Mouse (Mus musculus) liver, adult 2 months (tissue): ENCODE results near the gene Arhgef39. TPM values are rescaled to one million over a fixed set of nuclear protein-coding genes. Genes with fewer than 3 reads are reported as not detected.
A peak's percentile ranks its signal among the peaks of the same experiment; 100 is the strongest.

Experiments used
- DNase-seq: peaks from one replicate; pipeline ENCODE4 v3.0.0-alpha.2; 2011; ENCODE audit warnings: low read depth, low spot score; ENCODE audit errors: extremely low read depth
- H3K27ac ChIP-seq: fragments of 200-500 bp; replicated peaks from 2 replicates; pipeline ENCODE4 v1.5.1; 2012; ENCODE audit warnings: low read depth, mild to moderate bottlenecking, control low read depth, inconsistent platforms, low read length; ENCODE audit not compliant: insufficient read depth
- H3K27me3 ChIP-seq: fragments of 200-500 bp; 2 replicates; pipeline ENCODE4 v1.6.1; 2012; ENCODE audit warnings: mild to moderate bottlenecking, moderate library complexity, low read length, inconsistent platforms; ENCODE audit not compliant: control insufficient read depth, insufficient read depth
- H3K36me3 ChIP-seq: fragments of 200-500 bp; 2 replicates; pipeline ENCODE4 v1.6.1; 2012; ENCODE audit warnings: low read length, inconsistent platforms; ENCODE audit not compliant: control insufficient read depth, insufficient read depth
- H3K4me1 ChIP-seq: fragments of 200-500 bp; 2 replicates; pipeline ENCODE4 v1.6.1; 2011; ENCODE audit warnings: low read length; ENCODE audit not compliant: control insufficient read depth, insufficient read depth
- H3K4me3 ChIP-seq: fragments of 200-500 bp; 2 replicates; pipeline ENCODE4 v1.5.1; 2011; ENCODE audit warnings: low read depth, mild to moderate bottlenecking, control low read depth, low read length, moderate library complexity; ENCODE audit not compliant: insufficient read depth
- H3K79me2 ChIP-seq: fragments of 200-500 bp; 2 replicates; pipeline ENCODE4 v1.6.1; 2012; ENCODE audit warnings: inconsistent platforms, mild to moderate bottlenecking, low read length, moderate library complexity; ENCODE audit not compliant: control insufficient read depth, insufficient read depth
- H3K9ac ChIP-seq: fragments of 200-500 bp; 2 replicates; pipeline ENCODE4 v1.6.1; 2012; ENCODE audit warnings: low read depth, mild to moderate bottlenecking, control low read depth, inconsistent platforms, low read length
- CTCF ChIP-seq: fragments of 200-500 bp; IDR thresholded peaks from 2 replicates; pipeline ENCODE4 v1.5.1; 2011; ENCODE audit warnings: low read depth, low read length, control low read depth
- POLR2A ChIP-seq: fragments of 200-500 bp; IDR thresholded peaks from 2 replicates; pipeline ENCODE4 v1.6.1; 2011; ENCODE audit warnings: low read length, control low read depth; ENCODE audit not compliant: insufficient read depth; ENCODE audit errors: extremely low read depth
- WGBS: fragments of 180-500 bp; shearing (Covaris S2); methylation state at CpG from one replicate; pipeline ENCODE4 v1.1.7; 2018; 5-methylcytosine and 5-hydroxymethylcytosine counted together
- polyA plus RNA-seq: library from polyadenylated mRNA; depleted of rRNA; stranded (reverse); fragments of >200 nt; gene quantifications from 2 replicates; pipeline ENCODE4 v1.2.3, GENCODE M21; 2012
- total RNA-seq: library from RNA; depleted of rRNA; stranded (reverse); fragments of >200 nt; gene quantifications from 2 replicates; pipeline ENCODE4 v1.2.3, GENCODE M21; 2014

Gene Arhgef39
- total and polyA plus RNA-seq, 2 experiments: 0.74 to 1.4 TPM

DNA sequence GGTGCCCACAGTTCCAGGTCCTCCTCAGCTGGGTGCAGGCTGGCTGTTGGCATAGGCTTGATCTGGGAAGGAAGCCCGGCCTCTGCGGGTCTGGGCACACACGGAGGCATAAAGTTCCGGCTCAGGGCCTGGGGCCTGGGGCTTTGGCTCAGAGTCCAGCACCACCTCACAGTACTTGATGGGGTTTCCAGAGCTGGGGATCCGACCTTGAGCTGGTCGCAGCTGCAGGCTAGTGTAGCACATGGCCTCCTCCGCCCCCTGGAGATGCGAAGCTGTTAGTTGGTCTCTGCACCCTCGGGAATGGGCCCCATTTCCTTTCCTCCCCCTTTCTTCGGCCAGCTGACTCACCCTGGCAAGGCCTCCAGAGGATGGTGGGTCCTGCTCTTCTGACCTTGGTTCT lies 16.9 kb downstream of the Arhgef39 start:
- H3K36me3 ChIP-seq: no peaks in the 10 kb centered on the region
- TF ChIP-seq CTCF: no peak
- no peak for TF ChIP-seq POLR2A
- H3K27ac ChIP-seq: no peak overlapping the region
- H3K27me3 ChIP-seq: no peaks in the 10 kb centered on the region
- 79% methylated on average over 10 of the region's 10 CpGs for WGBS
- no peak overlapping the region for H3K9ac ChIP-seq
- peaks cover 3% of the 10 kb centered on the region; the same call in 1 of the 2 replicates for H3K4me1 ChIP-seq
- no peak for DNase-seq
- no peak overlapping the region for H3K4me3 ChIP-seq
- no peaks in the 10 kb centered on the region for H3K79me2 ChIP-seq

GRCm38 (mm10) chr4:43481894-43482456 lies 17.5 kb downstream of the Arhgef39 start:
- no peak for DNase-seq
- no peak for TF ChIP-seq CTCF
- Histone ChIP-seq H3K27ac (no peak overlapping the region), H3K36me3 (no peaks in the 10 kb centered on the region), H3K79me2 (no peaks in the 10 kb centered on the region), H3K4me1 (peaks cover 3% of the 10 kb centered on the region; the same call in 1 of the 2 replicates), H3K9ac (no peak overlapping the region), H3K4me3 (no peak overlapping the region), H3K27me3 (no peaks in the 10 kb centered on the region)
- WGBS: 77% methylated on average over 7 of the region's 7 CpGs

- no peak overlapping the region for H3K4me3 ChIP-seq
- DNase-seq: no peak
- H3K9ac ChIP-seq: no peak overlapping the region
- TF ChIP-seq POLR2A: no peak
- TF ChIP-seq CTCF: no peak
- H3K79me2 ChIP-seq: no peaks in the 10 kb centered on the region
- H3K27me3 ChIP-seq: no peaks in the 10 kb centered on the region
- 76% methylated on average over 5 of the region's 5 CpGs for WGBS
- no peak overlapping the region for H3K27ac ChIP-seq
- peaks cover 3% of the 10 kb centered on the region; the same call in 1 of the 2 replicates for H3K4me1 ChIP-seq
- H3K36me3 ChIP-seq: no peaks in the 10 kb centered on the region
Observed at GRCm38 (mm10) chr4:43480985-43481384, 18.5 kb downstream of the Arhgef39 start.

DNA sequence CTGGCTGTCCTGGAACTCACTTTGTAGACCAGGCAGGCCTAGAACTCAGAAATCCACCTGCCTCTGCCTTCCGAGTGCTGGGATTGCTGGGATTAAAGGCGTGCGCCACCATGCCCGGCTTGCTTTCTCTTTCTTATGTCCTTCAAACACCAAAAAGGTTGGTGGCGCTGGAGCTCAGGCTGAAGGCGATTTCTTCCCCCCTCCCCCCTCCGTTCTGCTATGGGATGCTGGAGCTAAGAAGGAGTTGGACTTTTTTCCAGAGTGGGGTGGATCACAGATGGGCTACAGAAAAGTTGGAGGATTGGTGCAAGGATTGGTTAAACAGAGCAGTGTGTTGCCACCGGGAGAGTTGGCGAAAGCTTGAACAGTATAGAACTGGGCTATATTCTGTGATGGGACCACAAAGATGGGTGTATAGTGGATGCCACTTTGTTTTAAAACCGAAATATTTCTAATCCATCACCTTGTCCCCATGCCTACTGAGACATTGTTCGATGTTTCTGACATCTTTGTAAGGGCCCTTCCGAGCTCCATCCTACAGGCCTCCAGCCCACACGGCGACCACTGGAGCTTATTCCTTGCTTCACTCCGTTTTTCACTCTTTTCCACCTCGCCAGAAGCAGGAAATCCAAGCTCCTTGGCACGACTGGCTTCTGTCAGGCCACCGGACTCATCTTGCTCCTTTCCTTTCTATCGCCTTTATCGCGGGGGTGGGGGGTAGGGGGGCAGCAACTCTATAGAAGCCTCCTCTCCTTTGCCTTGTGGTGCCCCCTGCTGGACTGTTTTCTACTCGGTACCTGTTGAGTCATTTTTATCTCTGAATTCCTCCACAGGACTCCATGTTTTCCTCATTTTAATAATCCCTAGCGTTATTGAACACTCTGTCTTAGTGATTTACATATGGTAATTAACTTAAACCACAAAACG lies 20.3 kb downstream of the Arhgef39 start:
- DNase-seq: no peak
- no peak overlapping the region for H3K4me3 ChIP-seq
- H3K27me3 ChIP-seq: no peaks in the 10 kb centered on the region
- peaks cover 3% of the 10 kb centered on the region; the same call in 1 of the 2 replicates for H3K4me1 ChIP-seq
- TF ChIP-seq CTCF (peak; percentile 39), POLR2A (no peak)
- WGBS: 62% methylated on average over 24 of the region's 24 CpGs
- H3K36me3 ChIP-seq: no peaks in the 10 kb centered on the region
- H3K9ac ChIP-seq: no peak overlapping the region; the same call in 1 of the 2 replicates
- H3K79me2 ChIP-seq: no peaks in the 10 kb centered on the region
- H3K27ac ChIP-seq: no peak overlapping the region

DNA sequence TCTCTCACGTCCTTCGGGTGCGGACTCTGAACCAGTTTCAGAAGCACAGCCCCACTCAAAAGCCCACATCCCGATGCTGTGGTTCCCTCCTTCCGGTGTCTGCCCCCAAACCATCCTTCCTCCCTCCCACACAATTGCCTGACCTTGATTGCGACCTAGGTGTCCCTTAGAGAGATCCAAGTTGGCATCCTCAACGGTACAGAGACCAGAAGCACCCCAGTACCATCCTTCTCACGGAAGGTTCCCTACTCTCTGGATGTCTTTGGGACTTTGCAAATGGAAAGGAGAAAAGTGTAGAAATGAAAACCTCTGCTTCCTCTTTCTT lies 21.0 kb downstream of the Arhgef39 start:
- WGBS: 37% methylated on average over 8 of the region's 8 CpGs
- H3K4me3 ChIP-seq: peak overlapping the region; percentile 37
- 0 out of 2 replicates have a peak overlapping the region, but pooled peaks have one; percentile 2 for H3K27ac ChIP-seq
- H3K27me3 ChIP-seq: no peaks in the 10 kb centered on the region
- H3K79me2 ChIP-seq: no peaks in the 10 kb centered on the region
- no peak for DNase-seq
- peak overlapping the region; percentile 35 for H3K9ac ChIP-seq
- TF ChIP-seq CTCF: no peak
- no peak for TF ChIP-seq POLR2A
- H3K36me3 ChIP-seq: no peaks in the 10 kb centered on the region
- H3K4me1 ChIP-seq: peaks cover 3% of the 10 kb centered on the region; the same call in 1 of the 2 replicates
